Mouse (Mus musculus): ENCODE results near the gene Sorl1.

The Sorl1 gene

GRCm38 (mm10) chr9:42122441-42122840 lies 1.7 kb downstream of the Sorl1 start:
- DNase-seq (ENCODE audit: low read depth) = no peak

GRCm38 (mm10) chr9:42121631-42122354 lies 2.3 kb downstream of the Sorl1 start:
- DNase-seq (ENCODE audit: low read depth) = no peak

- no peak for DNase-seq (ENCODE audit: low read depth)
Observed at GRCm38 (mm10) chr9:42116418-42117056, 7.6 kb downstream of the Sorl1 start.

DNA sequence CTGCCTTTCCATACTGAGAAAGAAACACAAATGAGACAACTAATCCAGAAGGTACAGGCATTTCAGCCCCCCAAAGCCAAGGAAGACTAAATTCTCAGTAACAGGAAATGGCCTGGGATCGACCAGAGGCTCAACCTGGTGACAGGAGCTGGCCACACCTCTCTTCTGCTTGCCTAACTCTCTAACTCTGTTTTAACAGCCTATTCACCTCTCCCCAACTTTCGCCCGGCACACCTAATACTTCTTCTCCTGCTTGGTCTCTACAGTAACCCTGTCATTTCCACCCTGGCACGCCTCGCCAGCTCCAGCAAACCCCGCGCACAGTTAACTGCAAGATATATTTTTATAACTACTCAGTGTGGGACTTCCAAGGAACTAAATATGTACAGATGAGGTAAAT lies 9.0 kb downstream of the Sorl1 start:
- no peak for DNase-seq (ENCODE audit: low read depth)

DNA sequence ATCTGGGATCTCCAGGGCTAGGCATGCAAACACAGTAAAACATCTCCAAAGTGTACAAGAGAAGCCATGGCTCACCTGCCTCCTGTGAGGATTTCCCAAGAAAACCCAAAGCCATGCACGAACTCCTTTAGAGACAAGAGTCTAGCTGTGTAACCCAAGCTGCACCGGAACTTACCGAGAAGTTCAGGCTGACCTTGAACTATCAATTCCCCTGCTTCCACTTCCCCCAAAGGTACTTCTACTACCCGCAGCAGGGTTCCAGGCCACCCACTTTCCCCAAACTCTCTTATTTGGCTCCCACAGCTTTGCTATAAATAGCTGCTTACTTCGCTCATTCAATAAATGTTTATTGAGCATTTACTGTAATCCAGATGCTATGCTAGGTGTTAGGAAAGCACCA lies 10.8 kb downstream of the Sorl1 start:
- DNase-seq (ENCODE audit: low read depth) = no peak

DNA sequence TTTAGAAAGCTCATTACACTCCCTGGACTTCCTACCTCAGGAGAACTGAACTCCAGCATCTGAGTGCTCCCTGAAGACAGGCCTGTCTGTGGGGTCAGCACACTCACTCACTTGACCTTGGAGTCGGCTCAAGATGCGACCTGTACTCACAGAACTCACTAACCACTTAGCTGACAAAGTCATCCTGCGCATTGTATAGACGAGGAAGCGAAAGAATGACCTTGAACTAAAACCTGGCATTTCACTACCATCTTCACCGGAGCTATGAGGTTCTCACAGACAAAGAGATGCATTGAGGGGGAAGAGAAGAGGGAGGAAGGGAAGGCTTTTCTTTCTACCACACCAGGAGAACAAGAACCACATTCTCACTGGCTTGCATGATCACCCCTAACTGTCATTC lies 11.4 kb downstream of the Sorl1 start:
- no peak for DNase-seq (ENCODE audit: low read depth)

GRCm38 (mm10) chr9:42111256-42111655 lies 12.8 kb downstream of the Sorl1 start:
- no peak for DNase-seq (ENCODE audit: low read depth)

DNA sequence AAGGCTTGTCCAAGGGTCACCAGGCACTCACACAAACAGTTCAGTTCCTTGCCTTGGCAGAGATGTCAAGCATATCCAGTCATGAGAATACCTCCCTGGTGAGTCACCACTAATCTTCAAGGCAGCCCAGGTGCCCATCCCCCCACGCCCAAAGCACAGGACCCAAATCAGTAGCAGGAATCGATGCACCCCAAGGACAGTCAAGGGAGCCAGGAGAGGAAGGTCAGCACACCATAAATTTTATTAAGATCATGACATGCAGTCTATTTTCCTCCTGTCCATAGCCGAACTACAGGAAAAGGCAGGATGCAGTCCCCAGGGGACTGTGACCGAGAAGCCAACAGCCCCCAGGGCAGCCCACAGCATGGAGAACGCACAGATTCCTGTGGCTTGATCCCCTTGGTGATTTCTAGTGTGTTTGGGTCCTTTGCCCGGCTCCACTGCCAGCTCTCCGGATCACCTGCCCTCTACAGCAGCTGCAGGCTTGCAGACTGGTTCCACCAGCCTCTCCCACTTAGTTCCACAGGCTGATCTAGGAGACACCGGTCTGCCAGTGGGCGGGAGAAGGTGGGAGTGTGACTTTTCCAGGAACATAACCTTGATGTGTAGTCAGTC lies 14.2 kb downstream of the Sorl1 start:
- no peak for DNase-seq (ENCODE audit: low read depth)

- DNase-seq (ENCODE audit: low read depth) = no peak
Observed at GRCm38 (mm10) chr9:42109131-42109530, 15.0 kb downstream of the Sorl1 start.

DNA sequence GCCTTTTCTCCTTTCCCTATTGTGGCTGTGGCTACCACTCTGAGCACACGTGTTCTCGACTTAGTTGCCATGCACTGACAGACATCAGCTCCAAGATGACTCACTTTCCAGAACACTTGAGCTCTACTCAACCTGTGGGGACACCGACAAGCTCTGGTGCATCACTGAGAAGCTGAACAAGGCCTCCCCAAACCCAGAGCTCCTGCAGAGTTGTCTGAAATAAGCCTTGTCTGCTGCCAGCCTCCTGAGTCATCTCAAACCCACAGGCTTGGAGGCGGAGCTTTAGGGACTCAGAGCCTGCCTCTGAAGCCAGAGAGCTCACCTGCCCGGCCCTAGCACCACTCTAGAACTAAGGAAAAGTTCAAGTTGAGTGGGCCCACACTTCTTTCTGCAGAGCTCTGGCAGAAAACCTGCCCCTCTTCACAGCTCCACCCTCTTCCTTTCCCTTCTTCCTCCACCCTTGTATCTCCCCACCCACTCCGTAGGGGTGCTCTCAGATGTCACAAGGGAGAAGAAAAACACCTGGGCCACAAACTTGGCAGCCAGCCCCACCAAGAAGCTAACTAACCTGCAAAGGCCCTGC lies 15.6 kb downstream of the Sorl1 start:
- no peak for DNase-seq (ENCODE audit: low read depth)

- DNase-seq (ENCODE audit: low read depth) = no peak
Observed at GRCm38 (mm10) chr9:42107062-42107461, 17.0 kb downstream of the Sorl1 start.

DNA sequence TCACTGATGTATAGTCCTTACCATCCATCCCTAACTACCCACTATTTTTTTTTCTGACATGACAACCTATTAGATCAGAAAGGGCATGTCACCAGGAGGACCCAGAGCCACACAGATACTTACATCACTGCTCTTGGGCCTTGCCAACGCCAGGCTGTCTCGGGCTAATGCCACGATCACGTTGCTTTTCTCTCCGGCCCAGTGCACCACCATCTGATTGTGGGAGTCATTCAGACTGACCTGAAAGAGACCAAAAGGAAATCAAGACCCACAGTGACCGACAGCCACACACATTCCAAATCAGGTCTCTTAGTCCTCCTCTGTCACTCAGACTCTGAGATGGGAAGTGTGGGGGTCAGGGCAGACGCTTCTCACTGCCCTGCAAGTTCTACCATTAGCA lies 17.8 kb downstream of the Sorl1 start:
- no peak for DNase-seq (ENCODE audit: low read depth)

GRCm38 (mm10) chr9:42103546-42103945 lies 20.6 kb downstream of the Sorl1 start:
- no peak for DNase-seq (ENCODE audit: low read depth)

- no peak for DNase-seq (ENCODE audit: low read depth)
Observed at GRCm38 (mm10) chr9:42102013-42102412, 22.1 kb downstream of the Sorl1 start.

DNA sequence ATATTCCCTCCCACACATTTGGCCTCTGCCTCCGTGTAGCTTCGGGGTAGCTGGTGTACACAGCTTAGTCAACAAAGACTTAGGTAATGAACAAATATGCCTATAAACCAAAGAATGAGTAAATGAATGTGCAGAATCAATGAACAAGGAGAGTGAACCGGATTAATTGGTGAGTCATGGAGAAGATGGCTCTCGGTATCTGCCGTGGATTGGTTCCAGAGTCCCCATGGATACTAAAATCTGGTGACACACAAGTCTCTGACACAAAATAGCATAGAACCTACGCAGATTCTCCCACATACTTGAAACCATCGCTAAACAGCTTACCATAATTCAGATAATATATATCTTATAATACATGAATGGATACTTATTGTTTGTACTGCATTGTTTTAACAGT lies 22.8 kb downstream of the Sorl1 start:
- DNase-seq (ENCODE audit: low read depth) = no peak

- DNase-seq (ENCODE audit: low read depth) = no peak
Observed at GRCm38 (mm10) chr9:42100618-42101210, 23.4 kb downstream of the Sorl1 start.

DNA sequence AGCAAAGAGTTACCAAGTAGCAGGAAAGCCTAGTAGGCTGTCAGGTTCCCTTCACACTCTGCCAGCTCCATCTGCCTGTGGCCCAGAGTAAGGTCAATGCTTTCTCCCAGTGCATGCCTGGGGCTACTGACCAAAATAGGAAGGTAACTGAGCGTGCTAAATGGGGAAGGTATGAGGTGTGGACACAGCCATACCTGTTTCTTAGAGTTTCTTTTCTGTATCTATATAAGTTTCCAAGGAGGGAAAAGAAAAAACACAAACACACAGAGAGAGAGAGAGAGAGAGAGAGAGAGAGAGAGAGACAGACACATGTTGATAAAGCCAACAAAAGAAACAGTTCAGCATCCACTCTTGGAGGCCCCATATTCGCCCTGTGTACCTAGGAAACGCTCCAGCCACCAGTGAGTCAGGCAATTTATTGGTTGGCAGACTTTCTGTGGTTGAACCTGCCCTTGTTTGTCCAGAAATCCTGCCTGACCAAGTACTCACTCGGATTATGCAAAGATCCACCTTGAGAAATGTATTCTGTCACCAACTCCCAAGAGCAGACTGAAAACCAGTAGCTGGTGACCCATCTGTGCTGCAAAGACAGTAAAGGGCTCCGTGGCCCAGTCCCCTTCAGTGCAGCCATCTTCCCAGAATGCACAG lies 25.5 kb downstream of the Sorl1 start:
- DNase-seq (ENCODE audit: low read depth) = no peak

GRCm38 (mm10) chr9:42097731-42098473 lies 26.2 kb downstream of the Sorl1 start:
- no peak for DNase-seq (ENCODE audit: low read depth)

DNA sequence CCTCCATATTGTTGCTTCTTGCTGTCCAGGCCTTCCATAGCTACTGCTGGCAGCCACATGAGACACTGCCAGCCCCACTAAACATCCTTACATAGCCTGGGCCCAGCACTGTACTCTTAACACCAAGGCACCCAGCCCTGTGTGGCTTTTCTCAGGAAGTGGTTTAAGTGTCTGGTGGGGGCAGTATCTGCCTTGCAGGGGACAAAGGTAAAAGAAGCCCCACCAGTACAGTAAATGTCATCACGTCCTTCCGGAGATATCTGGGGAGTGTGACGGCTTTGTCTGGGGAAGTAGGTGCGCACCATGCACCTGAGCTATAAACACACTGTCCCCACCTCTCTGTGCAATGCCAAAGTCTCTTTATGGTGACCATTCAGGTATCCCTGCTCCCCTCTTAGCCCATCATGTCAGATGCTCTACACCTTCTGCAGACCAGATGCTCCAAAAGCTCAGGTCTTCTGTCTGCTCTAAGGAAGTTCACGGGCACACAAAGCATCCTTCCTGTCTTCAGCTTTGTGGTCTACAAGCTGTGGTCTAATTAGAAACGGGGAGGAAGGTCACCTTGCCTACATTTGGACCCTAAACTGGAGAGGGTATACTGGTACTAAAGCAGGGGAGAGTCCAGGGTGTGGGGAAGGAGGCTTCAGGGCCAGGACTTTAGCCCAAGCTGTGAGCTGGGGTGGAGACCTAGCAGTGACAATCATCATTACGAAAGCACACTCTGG lies 26.9 kb downstream of the Sorl1 start:
- DNase-seq (ENCODE audit: low read depth) = no peak

GRCm38 (mm10) chr9:42094752-42095151 lies 29.3 kb downstream of the Sorl1 start:
- no peak for DNase-seq (ENCODE audit: low read depth)

DNA sequence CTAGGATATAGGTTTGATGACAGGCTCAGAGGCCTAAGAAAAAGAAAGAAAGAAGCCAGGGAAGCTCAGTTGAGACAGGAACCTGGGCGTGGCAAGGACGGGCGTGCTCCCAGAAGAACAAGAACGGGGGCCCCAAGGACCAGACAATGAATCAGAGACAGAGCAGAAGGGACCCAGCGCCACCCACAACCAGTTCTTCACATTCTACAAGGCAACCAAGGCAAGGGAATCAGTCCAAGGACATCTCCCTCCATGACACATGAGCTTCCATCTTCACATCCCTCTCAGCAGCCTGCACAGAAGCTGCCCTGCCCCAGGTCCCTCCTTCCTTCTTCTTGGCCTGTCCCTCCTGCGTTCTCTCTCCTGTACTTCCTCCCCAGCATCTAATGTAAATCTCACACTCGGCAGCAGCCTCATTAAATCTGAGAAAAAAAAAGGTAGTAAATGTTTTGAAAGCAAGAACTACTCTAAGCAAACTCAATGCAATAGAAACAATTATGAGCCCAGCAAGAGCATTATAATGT lies 30.0 kb downstream of the Sorl1 start:
- DNase-seq (ENCODE audit: low read depth) = no peak

All from c-Kit-positive CD71-negative TER-119-negative erythroid progenitor cells, embryonic 14.5 days (primary cell).